Mouse (Mus musculus): ENCODE measurements around the gene Pip5k1c.

DNA sequence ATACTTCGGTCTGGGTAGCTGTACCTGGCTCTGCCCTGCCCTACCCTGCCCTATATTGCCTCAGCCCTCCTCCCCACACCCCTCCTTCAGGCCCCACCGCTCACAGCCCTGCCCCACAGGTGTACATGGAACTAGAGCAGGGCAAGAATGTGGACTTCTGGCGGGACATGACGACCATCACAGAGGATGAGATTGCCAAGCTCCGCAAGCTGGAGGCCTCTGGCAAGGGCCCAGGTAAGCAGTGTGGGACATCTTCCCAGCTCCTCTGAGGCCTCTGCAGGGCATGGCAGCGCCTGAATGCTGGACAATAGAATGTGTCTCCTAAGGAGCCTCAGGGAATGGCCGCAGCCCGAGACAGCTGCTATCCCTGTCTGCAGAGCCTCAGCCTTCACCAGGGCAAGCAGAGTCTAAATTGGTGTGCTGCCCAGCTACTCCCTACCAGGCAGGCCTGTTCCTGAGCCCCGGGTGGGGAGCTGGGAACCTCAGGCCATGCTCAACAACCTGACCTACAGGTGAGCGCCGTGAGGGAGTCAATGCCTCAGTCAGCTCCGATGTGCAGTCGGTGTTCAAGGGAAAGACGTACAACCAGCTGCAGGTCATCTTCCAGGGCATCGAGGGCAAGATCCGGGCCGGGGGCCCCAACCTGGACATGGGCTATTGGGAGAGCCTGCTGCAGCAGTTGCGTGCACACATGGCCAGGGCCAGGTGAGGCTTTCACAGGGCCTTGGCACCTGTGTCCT is 31.2 kb downstream of the Pip5k1c start:
- TF ChIP-seq CTCF (IDR thresholded peaks at IDR 0.05; ENCODE audit: insufficient read depth, low read depth, low read length) = no peak
- TF ChIP-seq POLR2A (IDR thresholded peaks at IDR 0.05; ENCODE audit: insufficient read depth, low read depth, low read length) = no peak

Measured in olfactory bulb, adult 2 months (tissue).